Mouse (Mus musculus) heart, embryonic 15.5 days (tissue): ENCODE measurements around the gene Fscn2. TPM values are rescaled to one million over a fixed set of nuclear protein-coding genes. Genes with fewer than 3 reads are reported as not detected.
"Not testable (repeated sequence)": the region's sequence is repeated elsewhere in the genome, so short reads cannot be mapped to it uniquely, and the experiment has no call there.

ENCODE experiments used
- ATAC-seq: fragments of 200-750 bp; cut with Nextera tagmentation; replicated peaks from 2 replicates; pipeline ENCODE4 v1.8.0; 2017; ENCODE audit warnings: low read depth, moderate TSS enrichment; ENCODE audit not compliant: insufficient number of reproducible peaks, insufficient read depth, low FRiP score
- H3K27ac ChIP-seq: fragments of 300-500 bp; sonication (generic); 2 replicates; pipeline ENCODE4 v1.5.1; 2015; ENCODE audit warnings: mild to moderate bottlenecking, inconsistent platforms
- H3K27me3 ChIP-seq: fragments of 300-500 bp; sonication (generic); 2 replicates; pipeline ENCODE4 v1.6.1; 2015; ENCODE audit warnings: inconsistent platforms
- H3K36me3 ChIP-seq: fragments of 300-500 bp; sonication (generic); 2 replicates; pipeline ENCODE4 v1.6.1; 2015; ENCODE audit warnings: mild to moderate bottlenecking, inconsistent platforms
- H3K4me1 ChIP-seq: fragments of 300-500 bp; sonication (generic); replicated peaks from 2 replicates; pipeline ENCODE4 v1.6.1; 2015; ENCODE audit warnings: inconsistent platforms
- H3K4me2 ChIP-seq: fragments of 300-500 bp; sonication (generic); 2 replicates; pipeline ENCODE4 v1.6.1; 2015; ENCODE audit warnings: inconsistent platforms, mild to moderate bottlenecking, moderate library complexity
- H3K4me3 ChIP-seq: fragments of 300-500 bp; sonication (generic); 2 replicates; pipeline ENCODE4 v1.5.1; 2015; ENCODE audit warnings: mild to moderate bottlenecking, inconsistent platforms
- H3K9ac ChIP-seq: fragments of 300-500 bp; sonication (generic); 2 replicates; pipeline ENCODE4 v1.6.1; 2015; ENCODE audit warnings: mild to moderate bottlenecking, inconsistent platforms
- H3K9me3 ChIP-seq: fragments of 300-500 bp; sonication (generic); replicated peaks from 2 replicates; pipeline ENCODE4 v1.6.1; 2016; ENCODE audit warnings: inconsistent platforms
- WGBS: fragments of 180-500 bp; shearing (Covaris S2); methylation state at CpG from one replicate; pipeline ENCODE4 v1.1.7; 2015; ENCODE audit warnings: mixed read lengths; 5-methylcytosine and 5-hydroxymethylcytosine counted together
- polyA plus RNA-seq: library from polyadenylated mRNA; unstranded; fragments of >200 nt; fragmentation: Nextera tagmentation; extraction: Ambion mirVana; gene quantifications from 2 replicates; pipeline ENCODE4 v1.2.1, GENCODE M21; 2015

The Fscn2 gene
- polyA plus RNA-seq, 1 experiment from 2014 or later = 0.66 TPM

DNA sequence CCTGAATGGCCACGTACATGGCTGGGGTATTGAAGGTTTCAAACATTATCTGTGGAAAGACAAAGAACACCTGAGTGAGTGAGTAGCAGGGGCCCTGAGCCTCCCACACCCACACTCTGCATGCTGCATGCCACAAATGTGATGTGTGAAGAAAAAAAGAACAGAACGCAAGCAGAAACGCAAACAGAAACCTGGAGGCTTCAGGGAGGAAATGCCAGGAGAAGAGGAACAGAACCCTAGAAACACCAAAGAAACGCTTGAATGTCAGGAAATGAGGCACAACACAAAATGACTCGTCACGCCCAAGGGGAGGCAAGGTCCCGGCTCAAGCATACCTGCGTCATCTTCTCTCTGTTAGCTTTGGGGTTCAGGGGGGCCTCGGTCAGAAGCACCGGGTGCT lies 14.0 kb upstream of the Fscn2 start:
- ATAC-seq = no peak
- Histone ChIP-seq H3K4me1 (peaks cover 25% of the 10 kb centered on the region), H3K27me3 (no peaks in the 10 kb centered on the region), H3K36me3 (peaks cover 6% of the 10 kb centered on the region; the same call in 1 of the 2 replicates), H3K4me3 (peak overlapping the region; percentile 88), H3K9ac (peak overlapping the region; percentile 100), H3K27ac (peak overlapping the region; percentile 96), H3K4me2 (peak overlapping the region; percentile 90), H3K9me3 (no peaks in the 10 kb centered on the region)
- under 1% methylated on average over 10 of the region's 10 CpGs for WGBS

DNA sequence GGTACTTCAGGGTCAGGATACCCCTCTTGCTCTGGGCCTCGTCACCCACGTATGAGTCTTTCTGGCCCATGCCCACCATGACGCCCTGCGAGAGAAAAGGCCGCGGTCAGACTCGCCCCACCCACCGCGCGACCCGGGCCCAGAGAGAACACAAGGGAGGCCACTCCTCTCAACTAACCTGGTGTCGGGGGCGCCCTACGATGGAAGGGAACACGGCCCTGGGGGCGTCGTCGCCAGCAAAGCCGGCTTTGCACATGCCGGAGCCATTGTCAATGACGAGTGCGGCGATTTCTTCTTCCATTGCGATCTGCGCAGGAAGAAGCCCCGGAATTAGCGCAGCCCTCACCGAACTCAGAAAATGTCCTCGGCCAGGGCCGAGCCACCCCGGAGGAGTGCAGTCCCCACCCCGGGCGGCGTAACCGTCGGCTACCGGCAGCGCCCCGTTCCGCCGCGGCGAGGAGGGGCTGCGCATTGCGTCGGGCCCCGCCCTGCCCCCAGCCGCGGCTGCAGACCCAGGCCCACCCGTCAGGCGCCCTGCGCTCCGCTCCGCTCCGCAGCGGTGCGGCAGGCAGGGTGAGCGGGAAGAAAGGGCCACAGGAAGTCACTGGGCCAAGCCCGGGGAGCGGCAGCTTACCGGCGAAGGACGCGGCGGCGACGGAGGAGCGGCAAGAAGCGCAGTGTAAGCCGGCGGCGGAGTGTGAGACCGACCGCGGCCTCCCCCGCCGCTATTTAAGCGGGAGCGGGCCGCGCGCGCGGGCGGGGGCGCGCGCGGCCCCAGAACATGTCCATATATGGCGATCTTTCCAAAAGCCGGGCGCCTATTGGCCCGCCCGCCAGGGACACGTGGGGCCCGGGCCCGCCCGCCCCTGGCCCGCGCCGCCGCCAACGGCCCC lies 13.3 kb upstream of the Fscn2 start, which contains the start of gene Actg1:
Gene Actg1, minus strand, starts transcription at position 752 of the 893 bp plus-strand sequence.
- Histone ChIP-seq H3K4me2 (peak within 1 kb of the TSS; percentile 90), H3K4me1 (peaks cover 32% of the 10 kb centered on the region), H3K27ac (peak within 1 kb of the TSS; percentile 96), H3K4me3 (peak within 1 kb of the TSS; percentile 88), H3K9me3 (no peaks in the 10 kb centered on the region), H3K9ac (peak within 1 kb of the TSS; percentile 100), H3K27me3 (no peaks in the 10 kb centered on the region), H3K36me3 (peaks cover 6% of the 10 kb centered on the region; the same call in 1 of the 2 replicates)
- ATAC-seq = peak; percentile 69
- WGBS = under 1% methylated on average over 96 of the region's 103 CpGs

DNA sequence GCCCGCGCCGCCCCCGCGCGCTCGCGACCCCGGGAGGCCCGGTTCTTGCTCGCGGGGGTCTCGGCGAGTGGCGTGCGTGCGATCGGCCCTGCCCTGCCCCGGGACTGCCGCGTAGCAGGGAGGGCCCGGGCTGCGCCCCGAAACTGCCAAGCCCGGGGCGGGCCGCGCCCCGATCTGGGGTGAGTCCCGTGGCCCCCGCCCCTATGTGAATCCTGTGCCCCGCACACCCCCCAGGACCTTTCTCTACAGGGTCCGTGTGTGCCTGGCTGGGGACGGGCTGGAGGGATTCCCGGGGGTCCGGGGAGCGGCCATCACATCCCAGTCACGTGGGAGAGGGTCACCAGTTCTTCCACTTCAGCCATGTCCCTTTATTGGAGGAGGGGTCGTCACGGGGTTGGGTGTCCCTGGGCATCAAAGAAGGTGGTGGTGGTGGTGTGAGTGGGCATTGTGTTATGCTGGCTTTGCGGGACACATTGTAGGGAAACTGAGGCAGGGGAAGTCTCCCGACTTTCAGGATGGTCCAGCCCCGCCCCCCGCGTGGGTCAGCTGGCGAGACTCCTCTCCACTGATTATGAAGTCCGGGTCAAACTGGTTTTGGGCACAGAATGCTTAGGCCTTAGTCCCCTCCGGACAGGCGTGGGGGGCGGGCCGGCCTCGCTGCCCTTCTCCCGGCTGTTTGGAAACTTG lies 12.5 kb upstream of the Fscn2 start:
- Histone ChIP-seq H3K4me1 (peaks cover 40% of the 10 kb centered on the region), H3K9ac (peak overlapping the region; percentile 81), H3K4me3 (peak overlapping the region; percentile 88), H3K27me3 (no peaks in the 10 kb centered on the region), H3K27ac (peak overlapping the region; percentile 96), H3K36me3 (peaks cover 6% of the 10 kb centered on the region; the same call in 1 of the 2 replicates), H3K9me3 (no peaks in the 10 kb centered on the region), H3K4me2 (peak overlapping the region; percentile 90)
- peak; percentile 2 for ATAC-seq
- WGBS = under 1% methylated on average over 53 of the region's 53 CpGs

DNA sequence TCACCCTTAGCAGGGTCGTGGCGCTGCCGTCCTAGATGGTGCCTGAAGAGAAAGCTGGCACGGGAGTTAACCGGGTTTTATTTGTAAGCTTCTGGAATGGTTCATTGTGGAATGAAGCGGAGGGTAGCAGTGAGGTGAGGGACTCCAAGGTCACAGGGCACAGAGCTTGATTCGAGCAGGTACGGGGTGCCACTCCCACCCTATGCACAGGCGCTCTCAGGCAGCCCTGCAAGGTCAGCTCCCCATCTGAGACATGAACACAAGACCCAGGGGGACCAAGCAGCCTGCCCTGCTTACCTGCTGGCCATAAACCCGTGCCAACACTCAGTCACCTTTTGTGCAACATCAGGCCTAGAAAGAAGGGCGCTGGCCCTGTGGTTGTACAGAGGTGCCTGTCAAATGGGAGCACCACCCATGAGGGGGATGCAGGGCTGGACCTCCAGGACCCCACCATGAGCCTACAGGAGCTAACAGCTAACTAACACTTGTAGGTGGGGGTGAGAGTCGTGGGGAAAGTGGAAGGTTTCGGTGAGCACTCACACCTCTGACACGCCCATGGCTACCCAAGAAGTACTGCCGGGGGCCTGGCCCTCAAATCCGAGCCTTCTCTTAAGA lies 11.9 kb upstream of the Fscn2 start:
- peak overlapping the region; percentile 90 for H3K4me2 ChIP-seq
- H3K27ac ChIP-seq = peak overlapping the region; percentile 96
- WGBS = 3% methylated on average over 16 of the region's 16 CpGs
- 0 out of 2 replicates have a peak, but pooled peaks have one; percentile 0 for ATAC-seq
- H3K4me3 ChIP-seq = peak overlapping the region; percentile 88
- peaks cover 6% of the 10 kb centered on the region; the same call in 1 of the 2 replicates for H3K36me3 ChIP-seq
- H3K9ac ChIP-seq = peak overlapping the region; percentile 81
- peaks cover 45% of the 10 kb centered on the region for H3K4me1 ChIP-seq
- H3K27me3 ChIP-seq = no peaks in the 10 kb centered on the region
- H3K9me3 ChIP-seq = no peaks in the 10 kb centered on the region

DNA sequence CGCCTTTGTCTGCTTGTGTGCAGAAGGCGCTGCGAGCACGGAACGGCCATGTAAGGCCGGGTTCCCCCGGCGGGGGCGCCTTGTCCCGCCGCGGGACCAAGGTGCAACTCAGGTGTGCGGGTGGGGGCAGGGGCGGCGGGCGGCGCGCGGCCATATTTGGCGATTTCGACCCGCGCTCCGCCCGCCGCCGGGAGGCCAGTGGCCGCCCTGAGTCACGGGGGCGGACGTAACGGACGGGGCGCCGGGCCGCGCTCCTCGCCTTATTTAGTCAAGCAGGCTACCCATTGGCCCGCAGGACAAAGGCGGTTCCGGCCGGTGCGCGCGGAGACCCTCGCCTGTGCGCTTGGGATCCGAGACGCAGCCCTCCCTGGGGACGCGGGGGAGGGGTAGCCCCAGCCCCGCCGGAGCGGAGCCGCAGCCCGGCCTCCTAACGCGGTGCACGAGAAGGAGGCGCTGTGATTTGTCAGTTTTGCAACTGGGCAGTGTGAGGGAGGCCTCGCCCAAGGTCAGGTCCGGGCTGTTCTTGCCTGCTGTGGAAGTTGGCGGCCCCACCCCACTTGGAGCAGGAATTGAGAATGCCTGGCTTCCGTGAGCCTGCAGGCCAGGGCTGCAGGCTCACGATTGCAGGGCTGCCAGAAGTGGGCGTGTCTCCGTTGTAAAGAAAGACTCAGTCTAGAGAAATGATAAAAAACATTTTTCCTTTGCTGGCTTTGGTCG lies 11.2 kb upstream of the Fscn2 start:
- Histone ChIP-seq H3K4me1 (peaks cover 47% of the 10 kb centered on the region), H3K4me3 (peak overlapping the region; percentile 88), H3K9me3 (no peaks in the 10 kb centered on the region), H3K27ac (peak overlapping the region; percentile 96), H3K4me2 (peak overlapping the region; percentile 90), H3K9ac (peak overlapping the region; percentile 81), H3K36me3 (peaks cover 4% of the 10 kb centered on the region; the same call in 1 of the 2 replicates), H3K27me3 (no peaks in the 10 kb centered on the region)
- peak; percentile 83 for ATAC-seq
- under 1% methylated on average over 68 of the region's 68 CpGs for WGBS

DNA sequence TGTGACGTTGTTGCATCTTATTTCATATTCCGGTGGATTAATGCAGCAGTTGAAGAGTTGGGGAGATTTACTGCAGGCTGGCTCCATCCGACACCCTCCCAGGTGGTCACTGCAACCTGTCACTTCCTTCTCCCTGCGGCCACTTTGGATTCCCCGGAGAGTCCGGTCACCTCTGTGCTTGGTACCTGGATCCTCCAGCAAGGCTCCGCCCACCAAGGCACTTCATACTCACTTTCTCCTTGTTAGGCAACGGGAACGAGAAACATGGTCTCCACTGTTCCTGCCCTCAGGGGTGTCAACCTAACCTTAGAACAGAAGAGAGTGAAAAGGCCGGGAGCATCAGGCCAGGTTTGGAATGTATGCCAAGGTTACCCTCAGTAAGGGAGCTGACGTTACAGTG lies 10.6 kb upstream of the Fscn2 start:
- Histone ChIP-seq H3K4me1 (peaks cover 49% of the 10 kb centered on the region), H3K9me3 (no peaks in the 10 kb centered on the region), H3K36me3 (no peaks in the 10 kb centered on the region), H3K4me2 (peak overlapping the region; percentile 90), H3K9ac (peak overlapping the region; percentile 81), H3K27ac (peak overlapping the region; percentile 96), H3K4me3 (peak overlapping the region; percentile 88), H3K27me3 (no peaks in the 10 kb centered on the region)
- no peak for ATAC-seq
- 12% methylated on average over 11 of the region's 11 CpGs for WGBS

DNA sequence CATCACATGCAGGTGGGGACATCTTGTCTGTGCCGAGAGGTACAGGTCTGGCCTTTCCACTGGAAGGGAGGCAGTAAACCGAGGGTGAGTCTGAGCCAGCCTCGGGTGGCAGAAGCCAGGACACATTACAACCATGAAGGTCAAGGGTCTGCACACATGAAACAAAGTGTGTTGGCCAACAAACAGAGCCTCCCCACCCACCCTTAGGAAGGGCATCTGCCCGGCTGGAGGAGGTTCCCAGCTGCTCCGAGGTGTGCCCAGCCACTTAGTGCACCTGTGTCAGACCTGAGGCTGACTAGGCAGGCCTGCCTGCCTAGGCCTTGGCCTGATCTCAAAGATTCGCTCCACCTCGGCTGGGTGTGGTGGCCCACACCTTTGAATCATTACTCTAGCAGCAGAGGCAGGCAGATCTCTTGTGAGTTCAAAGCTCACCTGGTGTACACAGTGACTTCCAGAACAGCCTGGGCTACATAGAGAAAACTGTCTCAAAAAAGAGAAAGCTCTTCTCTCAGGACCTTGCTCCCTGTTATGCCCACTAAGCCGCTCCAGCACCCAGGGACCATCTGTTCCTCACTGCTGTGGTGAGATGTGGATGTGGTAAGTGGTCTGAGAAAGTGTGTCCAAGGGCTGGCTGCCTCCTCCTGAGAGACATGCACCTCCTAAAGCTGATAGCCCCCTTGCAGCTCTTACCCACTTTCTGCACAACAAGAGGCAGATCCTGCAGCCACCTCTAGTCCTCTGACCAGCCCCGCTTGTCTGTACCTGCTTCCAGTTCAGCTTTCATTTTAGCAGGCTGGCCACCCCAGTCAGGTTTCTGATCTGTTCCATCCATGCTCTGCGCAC lies 9.9 kb upstream of the Fscn2 start:
- H3K4me3 ChIP-seq = 0 out of 2 replicates have a peak overlapping the region, but pooled peaks have one; percentile 88
- ATAC-seq = no peak
- WGBS = 75% methylated on average over 10 of the region's 10 CpGs

DNA sequence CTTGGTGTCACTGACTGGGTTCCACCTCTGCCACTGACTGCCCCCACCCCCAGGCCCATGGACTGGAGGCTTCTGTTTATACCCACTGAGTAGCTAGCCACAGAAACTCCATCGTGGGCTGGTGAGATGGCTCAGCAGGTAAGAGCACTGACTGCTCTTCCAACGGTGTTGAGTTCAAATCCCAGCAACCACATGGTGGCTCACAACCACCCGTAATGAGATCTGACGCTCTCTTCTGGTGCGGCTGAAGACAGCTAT lies 9.3 kb upstream of the Fscn2 start:
- Histone ChIP-seq H3K4me1 (peaks cover 50% of the 10 kb centered on the region), H3K9ac (peak overlapping the region; percentile 81; the same call in 1 of the 2 replicates), H3K27ac (peak overlapping the region; percentile 96)
- WGBS = 85% methylated on average over 5 of the region's 5 CpGs
- not testable (repeated sequence) for ATAC-seq, H3K36me3 ChIP-seq, H3K4me3 ChIP-seq, H3K27me3 ChIP-seq, H3K9me3 ChIP-seq, H3K4me2 ChIP-seq

More for the DNA sequence above, 9.9 kb upstream of the Fscn2 start:
- Histone ChIP-seq H3K27me3 (no peaks in the 10 kb centered on the region), H3K4me2 (peak overlapping the region; percentile 90), H3K9ac (peak overlapping the region; percentile 81), H3K27ac (peak overlapping the region; percentile 96), H3K36me3 (no peaks in the 10 kb centered on the region), H3K9me3 (no peaks in the 10 kb centered on the region), H3K4me1 (peaks cover 50% of the 10 kb centered on the region)

DNA sequence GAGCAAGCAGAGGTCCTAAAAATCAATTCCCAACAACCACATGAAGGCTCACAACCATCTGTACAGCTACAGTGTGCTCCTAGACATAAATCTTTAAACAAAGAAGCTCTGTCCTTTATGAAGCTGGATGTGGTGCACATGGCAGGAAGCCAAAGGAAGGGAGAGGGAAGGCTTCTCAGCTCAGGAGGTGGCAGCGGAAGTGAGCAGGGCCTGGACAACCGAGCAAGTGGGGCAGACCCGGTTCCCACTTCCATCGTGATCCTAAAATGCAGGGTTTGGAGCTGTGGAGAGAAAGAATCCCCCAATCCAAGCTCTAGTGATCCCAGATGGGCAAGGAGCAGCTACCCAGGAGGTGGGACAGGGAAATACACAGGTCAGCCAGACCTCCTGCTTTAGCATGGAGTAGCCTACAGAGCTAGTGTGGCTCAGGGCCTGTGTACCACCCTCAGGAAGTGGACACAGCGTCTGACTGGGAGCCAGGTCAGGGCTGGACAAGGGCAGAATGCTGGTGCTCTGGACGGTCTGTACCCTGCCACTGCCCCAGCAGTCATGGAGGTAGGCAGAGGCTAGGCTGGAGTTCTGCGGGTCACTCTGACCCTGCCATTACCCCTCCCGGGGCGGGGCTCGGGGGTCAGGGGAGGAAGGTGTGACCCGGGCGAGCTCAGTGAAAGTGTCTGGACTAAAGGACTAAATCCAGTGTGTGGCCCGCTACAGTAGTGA lies 8.6 kb upstream of the Fscn2 start:
- no peaks in the 10 kb centered on the region for H3K9me3 ChIP-seq
- 56% methylated on average over 13 of the region's 13 CpGs for WGBS
- H3K9ac ChIP-seq = peak overlapping the region; percentile 24; the same call in 1 of the 2 replicates
- H3K4me1 ChIP-seq = peaks cover 57% of the 10 kb centered on the region
- no peaks in the 10 kb centered on the region for H3K36me3 ChIP-seq
- H3K27ac ChIP-seq = peak overlapping the region; percentile 96
- peak overlapping the region; percentile 66 for H3K4me2 ChIP-seq
- no peaks in the 10 kb centered on the region for H3K27me3 ChIP-seq
- no peak for ATAC-seq
- H3K4me3 ChIP-seq = no peak overlapping the region
